Mouse (Mus musculus) effector memory CD4-positive, alpha-beta T cell, adult 7 months (primary cell): ENCODE measurements around the gene Rpsa. TPM values are rescaled to one million over a fixed set of nuclear protein-coding genes. Genes with fewer than 3 reads are reported as not detected.

Experiments
- polyA plus RNA-seq: library from polyadenylated mRNA; unstranded; fragments of 100-300 nt; shearing (Covaris generic); gene quantifications from one replicate; pipeline ENCODE4 v1.2.1, GENCODE M21; 2017

Rpsa gene
- polyA plus RNA-seq = 1,578 TPM

GRCm38 (mm10) chr9:120127538-120128251 lies at the start of gene Rpsa:
Gene Rpsa, plus strand, starts transcription at chr9:120127689.

GRCm38 (mm10) chr9:120091696-120092238 lies 35.7 kb upstream of the Rpsa start, which contains the start of gene Ccr8:
Gene Ccr8, plus strand, starts transcription at chr9:120092114.

GRCm38 (mm10) chr9:120110211-120111018 lies 17.1 kb upstream of the Rpsa start, which contains the start of gene Slc25a38:
Gene Slc25a38, plus strand, starts transcription at chr9:120110374.

GRCm38 (mm10) chr9:120149222-120149828 lies 21.8 kb downstream of the Rpsa start, which contains the start of gene Mobp:
Gene Mobp, plus strand, starts transcription at chr9:120149707.

Other genes with a start within 250 kb of the Rpsa start
- gene Wdr48, start 232.8 kb upstream of the Rpsa start, polyA plus RNA-seq = 58.3 TPM
- 1.2 TPM for gene Gorasp1, start 190.1 kb upstream of the Rpsa start, polyA plus RNA-seq
- 0.12 TPM for gene Ttc21a, start 190.1 kb upstream of the Rpsa start, polyA plus RNA-seq
- gene Csrnp1, start 143.0 kb upstream of the Rpsa start, polyA plus RNA-seq = 365 TPM
- not detected for gene Xirp1, start 104.1 kb upstream of the Rpsa start, polyA plus RNA-seq
- 1.3 TPM for gene Cx3cr1, start 57.8 kb upstream of the Rpsa start, polyA plus RNA-seq
- gene Ccr8, start 35.6 kb upstream of the Rpsa start, polyA plus RNA-seq = 6.7 TPM
- 42.9 TPM for gene Slc25a38, start 17.3 kb upstream of the Rpsa start, polyA plus RNA-seq
- 0.60 TPM for gene Mobp, start 22.0 kb downstream of the Rpsa start, polyA plus RNA-seq
- gene Myrip, start 173.8 kb downstream of the Rpsa start, polyA plus RNA-seq = not detected